Mouse (Mus musculus): ENCODE data around the gene Rnf17. TPM values are rescaled to one million over a fixed set of nuclear protein-coding genes. Genes with fewer than 3 reads are reported as not detected.
A peak's percentile ranks its signal among the peaks of the same experiment; 100 is the strongest.

Rnf17 gene
- total RNA-seq, 1 experiment, result 34.0 TPM

- in situ Hi-C loops (cut with MboI; ENCODE audit: low sequenced_read_pairs in 2 of 2, unreplicated experiment in 2 of 2), result loop anchor here in 1 of 2 experiments (25.0 kb wide), 1 partner anchor 429 kb away; the partner anchor contains the start of gene Pspc1
- Histone ChIP-seq H3K4me1 (ENCODE audit: control insufficient read depth in 2 of 2, insufficient read depth in 2 of 2, low read length in 2 of 2, poor library complexity in 1 of 2) (no peaks in the 10 kb centered on the region), H3K9ac (ENCODE audit: insufficient read depth, low read depth, low read length, poor library complexity, severe bottlenecking) (no peak overlapping the region), H3K36me3 (ENCODE audit: control insufficient read depth, insufficient read depth, low read length, poor library complexity, severe bottlenecking) (no peaks in the 10 kb centered on the region), H3K4me3 (ENCODE audit: insufficient read depth in 1 of 2, low read depth in 1 of 2, low read length in 2 of 2, poor library complexity in 1 of 2, severe bottlenecking in 1 of 2) (no peak overlapping the region), H3K27ac (ENCODE audit: insufficient read depth, low read depth, low read length, poor library complexity, severe bottlenecking) (no peak overlapping the region), H3K9me3 (ENCODE audit: control insufficient read depth, insufficient read depth, low read depth, low read length) (no peaks in the 10 kb centered on the region)
- no peak for DNase-seq (ENCODE audit: low read depth, low spot score)
- no peak for TF ChIP-seq ZNF384 (IDR thresholded peaks at IDR 0.05; ENCODE audit: low read depth, low read length)
- TF ChIP-seq CHD2 (IDR thresholded peaks at IDR 0.05; ENCODE audit: low read depth, low read length), result no peak
- no peak for TF ChIP-seq MAFK (IDR thresholded peaks at IDR 0.05; ENCODE audit: insufficient read depth, low read depth, low read length)
- no peak for TF ChIP-seq ZC3H11A (IDR thresholded peaks at IDR 0.05; ENCODE audit: borderline replicate concordance, low read depth, low read length)
- TF ChIP-seq HCFC1 (IDR thresholded peaks at IDR 0.05; ENCODE audit: borderline replicate concordance, insufficient read depth, low read length), result no peak
Measured at GRCm38 (mm10) chr14:56358422-56358821, 44.0 kb upstream of the Rnf17 start.

DNA sequence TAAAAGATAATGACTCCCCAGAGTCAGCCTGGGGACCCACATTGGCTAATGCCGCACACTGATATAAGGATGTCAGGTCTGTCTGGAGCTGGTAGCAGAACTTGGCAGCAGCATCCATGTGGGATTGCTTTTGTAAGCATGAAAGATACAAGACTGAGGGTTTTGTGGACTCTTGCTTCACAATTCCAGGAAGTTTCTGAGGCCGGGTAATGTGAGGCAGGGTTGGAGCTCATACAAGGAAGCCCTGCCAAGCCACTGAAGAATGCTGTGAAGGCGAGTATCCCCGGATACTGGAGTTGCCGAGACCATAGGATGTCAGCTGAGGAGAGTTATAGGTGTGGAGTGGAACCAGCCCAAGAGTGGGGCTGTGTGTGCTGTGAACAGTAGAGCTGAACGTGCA lies 43.2 kb upstream of the Rnf17 start:
- no peak overlapping the region for H3K9ac ChIP-seq (ENCODE audit: insufficient read depth, low read depth, low read length, poor library complexity, severe bottlenecking)
- H3K4me1 ChIP-seq (ENCODE audit: control insufficient read depth in 2 of 2, insufficient read depth in 2 of 2, low read length in 2 of 2, poor library complexity in 1 of 2), result no peaks in the 10 kb centered on the region
- TF ChIP-seq CHD2 (IDR thresholded peaks at IDR 0.05; ENCODE audit: low read depth, low read length) (no peak), HCFC1 (IDR thresholded peaks at IDR 0.05; ENCODE audit: borderline replicate concordance, insufficient read depth, low read length) (no peak), ZNF384 (IDR thresholded peaks at IDR 0.05; ENCODE audit: low read depth, low read length) (no peak), MAFK (IDR thresholded peaks at IDR 0.05; ENCODE audit: insufficient read depth, low read depth, low read length) (no peak), ZC3H11A (IDR thresholded peaks at IDR 0.05; ENCODE audit: borderline replicate concordance, low read depth, low read length) (no peak)
- no peaks in the 10 kb centered on the region for H3K36me3 ChIP-seq (ENCODE audit: control insufficient read depth, insufficient read depth, low read length, poor library complexity, severe bottlenecking)
- H3K4me3 ChIP-seq (ENCODE audit: insufficient read depth in 1 of 2, low read depth in 1 of 2, low read length in 2 of 2, poor library complexity in 1 of 2, severe bottlenecking in 1 of 2), result no peak overlapping the region
- H3K9me3 ChIP-seq (ENCODE audit: control insufficient read depth, insufficient read depth, low read depth, low read length), result no peaks in the 10 kb centered on the region
- in situ Hi-C loops (cut with MboI; ENCODE audit: low sequenced_read_pairs in 2 of 2, unreplicated experiment in 2 of 2), result loop anchor here in 1 of 2 experiments (25.0 kb wide), 1 partner anchor 428 kb away; the partner anchor contains the start of gene Pspc1
- H3K27ac ChIP-seq (ENCODE audit: insufficient read depth, low read depth, low read length, poor library complexity, severe bottlenecking), result no peak overlapping the region
- DNase-seq (ENCODE audit: low read depth, low spot score), result no peak

GRCm38 (mm10) chr14:56364711-56365237 lies 37.6 kb upstream of the Rnf17 start, which contains the start of gene Atp12a:
Gene Atp12a, plus strand, starts transcription at chr14:56365068.
- Histone ChIP-seq H3K4me1 (ENCODE audit: control insufficient read depth in 2 of 2, insufficient read depth in 2 of 2, low read length in 2 of 2, poor library complexity in 1 of 2) (no peaks in the 10 kb centered on the region), H3K9ac (ENCODE audit: insufficient read depth, low read depth, low read length, poor library complexity, severe bottlenecking) (peak within 1 kb of the TSS; percentile 52; the same call in 1 of the 2 replicates), H3K27ac (ENCODE audit: insufficient read depth, low read depth, low read length, poor library complexity, severe bottlenecking) (no peak within 1 kb of the TSS), H3K4me3 (ENCODE audit: insufficient read depth in 1 of 2, low read depth in 1 of 2, low read length in 2 of 2, poor library complexity in 1 of 2, severe bottlenecking in 1 of 2) (peak within 1 kb of the TSS; percentile 55 to 69), H3K9me3 (ENCODE audit: control insufficient read depth, insufficient read depth, low read depth, low read length) (no peaks in the 10 kb centered on the region), H3K36me3 (ENCODE audit: control insufficient read depth, insufficient read depth, low read length, poor library complexity, severe bottlenecking) (no peaks in the 10 kb centered on the region)
- no peak for DNase-seq (ENCODE audit: low read depth, low spot score)
- TF ChIP-seq CHD2 (IDR thresholded peaks at IDR 0.05; ENCODE audit: low read depth, low read length) (no peak), ZNF384 (IDR thresholded peaks at IDR 0.05; ENCODE audit: low read depth, low read length) (no peak), MAFK (IDR thresholded peaks at IDR 0.05; ENCODE audit: insufficient read depth, low read depth, low read length) (no peak), HCFC1 (IDR thresholded peaks at IDR 0.05; ENCODE audit: borderline replicate concordance, insufficient read depth, low read length) (no peak), ZC3H11A (IDR thresholded peaks at IDR 0.05; ENCODE audit: borderline replicate concordance, low read depth, low read length) (no peak)
- in situ Hi-C loops (cut with MboI; ENCODE audit: low sequenced_read_pairs in 2 of 2, unreplicated experiment in 2 of 2), result loop anchor here in 1 of 2 experiments (25.0 kb wide), 1 partner anchor 423 kb away; the partner anchor contains the start of gene Pspc1

DNA sequence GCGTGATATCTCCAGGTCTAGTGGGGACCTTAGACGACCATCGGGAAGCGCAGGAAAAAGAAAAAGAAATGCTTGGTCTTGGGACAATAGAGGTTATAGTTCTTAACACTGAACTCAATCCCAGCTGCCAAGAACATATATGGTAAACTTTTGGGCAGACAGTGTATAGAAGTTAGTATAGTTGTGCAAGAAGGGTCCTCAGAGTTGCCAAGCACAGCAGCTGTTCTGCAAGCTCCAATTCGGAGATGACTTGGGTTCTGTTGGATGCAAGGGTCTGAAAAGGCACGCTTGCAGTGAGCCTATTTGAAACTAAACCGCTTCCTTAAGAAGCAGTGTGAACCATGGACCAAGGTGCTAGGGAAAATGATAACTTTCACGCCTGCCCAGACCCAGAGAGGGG lies 37.1 kb upstream of the Rnf17 start:
- Histone ChIP-seq H3K4me1 (ENCODE audit: control insufficient read depth in 2 of 2, insufficient read depth in 2 of 2, low read length in 2 of 2, poor library complexity in 1 of 2) (no peaks in the 10 kb centered on the region), H3K4me3 (ENCODE audit: insufficient read depth in 1 of 2, low read depth in 1 of 2, low read length in 2 of 2, poor library complexity in 1 of 2, severe bottlenecking in 1 of 2) (peak overlapping the region; percentile 55 to 69), H3K36me3 (ENCODE audit: control insufficient read depth, insufficient read depth, low read length, poor library complexity, severe bottlenecking) (no peaks in the 10 kb centered on the region), H3K9ac (ENCODE audit: insufficient read depth, low read depth, low read length, poor library complexity, severe bottlenecking) (peak overlapping the region; percentile 52; the same call in 1 of the 2 replicates), H3K9me3 (ENCODE audit: control insufficient read depth, insufficient read depth, low read depth, low read length) (no peaks in the 10 kb centered on the region), H3K27ac (ENCODE audit: insufficient read depth, low read depth, low read length, poor library complexity, severe bottlenecking) (no peak overlapping the region)
- no peak for DNase-seq (ENCODE audit: low read depth, low spot score)
- in situ Hi-C loops (cut with MboI; ENCODE audit: low sequenced_read_pairs in 2 of 2, unreplicated experiment in 2 of 2), result loop anchor here in 1 of 2 experiments (25.0 kb wide), 1 partner anchor 422 kb away; the partner anchor contains the start of gene Pspc1
- no peak for TF ChIP-seq HCFC1 (IDR thresholded peaks at IDR 0.05; ENCODE audit: borderline replicate concordance, insufficient read depth, low read length)
- TF ChIP-seq CHD2 (IDR thresholded peaks at IDR 0.05; ENCODE audit: low read depth, low read length), result no peak
- TF ChIP-seq ZC3H11A (IDR thresholded peaks at IDR 0.05; ENCODE audit: borderline replicate concordance, low read depth, low read length), result no peak
- TF ChIP-seq MAFK (IDR thresholded peaks at IDR 0.05; ENCODE audit: insufficient read depth, low read depth, low read length), result no peak
- no peak for TF ChIP-seq ZNF384 (IDR thresholded peaks at IDR 0.05; ENCODE audit: low read depth, low read length)

Measured in ES-E14 (cell line).